Mouse (Mus musculus): ENCODE results near the gene Tulp3. TPM values are rescaled to one million over a fixed set of nuclear protein-coding genes. Genes with fewer than 3 reads are reported as not detected.
"Not testable (repeated sequence)": the region's sequence is repeated elsewhere in the genome, so short reads cannot be mapped to it uniquely, and the experiment has no call there.

Gene Tulp3
- total RNA-seq (2021): 1 to 10 TPM; 5.6 to 6.1 TPM
- long read RNA-seq, experiment 1, partial matches to known transcripts: 0 of 1 reads
- long read RNA-seq, experiment 1, other reads (novel, unspliced or antisense): 0 of 1 reads
- long read RNA-seq, experiment 2, partial matches to known transcripts: 0 of 1 reads
- long read RNA-seq, experiment 2, other reads (novel, unspliced or antisense): 1 of 1 reads

DNA sequence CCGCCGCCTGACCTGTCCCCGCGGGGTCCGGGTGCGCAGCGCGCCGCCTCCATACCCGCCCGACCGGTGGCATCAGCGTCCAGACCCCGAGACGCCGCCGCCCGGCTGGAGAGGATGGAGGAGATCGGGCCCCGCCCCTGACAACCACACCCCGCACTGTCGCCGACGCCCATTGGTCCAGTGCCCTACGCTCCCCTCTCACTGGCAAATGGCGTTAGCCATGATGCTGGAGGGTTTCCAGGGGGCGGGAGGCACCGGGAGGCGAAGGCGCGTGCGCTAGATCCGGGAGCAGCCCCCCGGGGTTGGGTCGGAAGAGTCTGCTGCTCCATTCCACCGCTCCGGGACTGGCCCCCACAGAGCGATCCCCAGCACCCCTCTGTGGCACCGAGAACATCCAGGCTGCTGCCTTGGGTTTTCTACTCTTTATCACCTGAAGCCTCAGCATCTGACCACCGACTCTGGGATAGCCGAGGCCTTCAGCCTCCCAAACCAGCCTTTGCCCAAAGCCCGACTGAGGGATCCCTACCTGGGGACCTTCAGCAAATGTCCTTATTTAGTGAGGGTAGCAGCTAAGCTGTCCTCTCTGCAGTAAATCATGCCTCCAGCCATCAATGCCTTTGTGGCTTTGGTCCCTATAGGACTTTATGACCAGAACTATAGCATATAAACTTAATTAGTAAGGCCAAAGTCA is at the start of gene Tulp3:
Gene Tulp3 (minus strand): TSS at position 126 of the 691 bp plus-strand sequence.
- peak; percentile 97 for DNase-seq

DNA sequence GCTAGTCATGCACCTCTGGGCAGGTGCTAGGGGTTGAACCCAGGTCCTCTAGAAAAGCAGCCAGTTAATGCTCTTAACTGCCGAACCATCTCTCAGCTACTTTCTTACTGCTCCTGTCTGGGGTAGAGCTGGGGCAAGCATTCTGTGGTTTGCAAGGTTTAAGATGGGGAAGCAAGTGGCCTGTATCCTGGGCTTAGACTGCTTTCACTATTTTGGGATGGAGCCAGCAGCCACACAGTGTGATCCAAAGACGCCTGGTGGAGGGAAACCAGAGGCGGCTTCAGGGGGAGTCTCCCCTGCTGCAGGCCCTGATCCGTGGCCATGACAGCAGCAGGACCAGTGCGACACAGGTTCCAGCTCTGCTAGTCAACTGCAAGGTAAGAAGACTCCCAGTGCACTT is 49.1 kb upstream of the Tulp3 start:
- DNase-seq: no peak

DNA sequence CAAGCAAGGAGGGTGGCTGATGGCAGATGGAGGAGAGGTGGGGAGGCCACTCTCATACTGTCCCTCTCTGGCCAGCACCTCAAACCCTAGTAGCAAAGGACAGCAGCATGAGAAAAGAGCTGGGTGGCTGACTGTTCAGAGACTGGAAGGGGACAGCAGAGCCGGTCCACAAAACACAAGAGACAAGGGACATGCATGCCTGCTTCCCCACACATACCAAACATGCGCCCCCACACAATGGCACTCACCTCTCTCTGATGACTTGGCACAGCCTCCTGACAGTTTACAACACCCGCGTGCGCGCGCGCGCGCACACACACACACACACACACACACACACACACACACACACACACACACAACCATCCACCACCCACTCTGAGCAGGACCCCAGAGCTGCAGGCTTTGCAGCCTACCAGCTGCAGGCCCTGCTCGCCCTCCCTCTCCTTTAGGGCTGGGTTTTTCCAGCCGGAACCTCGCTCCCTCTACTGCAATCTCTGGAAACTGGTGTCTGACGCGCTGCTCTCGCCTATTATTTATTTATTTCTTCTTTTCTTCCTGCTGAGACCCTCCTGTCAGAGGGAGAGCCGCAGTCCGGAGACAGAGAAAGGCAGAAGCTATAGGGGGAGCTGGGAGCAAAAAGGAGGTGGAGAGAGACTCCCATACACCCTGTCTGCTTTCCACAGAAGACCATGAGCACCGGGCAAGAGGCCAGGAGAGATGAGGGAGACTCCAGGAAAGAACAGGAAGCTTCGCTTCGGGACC is 44.0 kb upstream of the Tulp3 start:
- peak in 1 of 2 experiments; percentile 20 for DNase-seq

- DNase-seq: no peak
These were observed 43.3 kb upstream of the Tulp3 start, which contains the start of gene Nrip2 for GRCm38 (mm10) chr6:128398996-128399395. Gene Nrip2, plus strand, starts transcription at chr6:128399296.

- DNase-seq: no peak
These were observed 42.1 kb upstream of the Tulp3 start for GRCm38 (mm10) chr6:128397574-128398261.

GRCm38 (mm10) chr6:128390683-128391082 is 35.0 kb upstream of the Tulp3 start:
- DNase-seq: no peak

GRCm38 (mm10) chr6:128389185-128389584 is 33.5 kb upstream of the Tulp3 start:
- DNase-seq: no peak

GRCm38 (mm10) chr6:128385026-128385425 is 29.4 kb upstream of the Tulp3 start:
- no peak for DNase-seq

- no peak for DNase-seq
These were observed 28.1 kb upstream of the Tulp3 start for GRCm38 (mm10) chr6:128383752-128384151.

- no peak for DNase-seq
These were observed 25.6 kb upstream of the Tulp3 start for GRCm38 (mm10) chr6:128381254-128381653.

DNA sequence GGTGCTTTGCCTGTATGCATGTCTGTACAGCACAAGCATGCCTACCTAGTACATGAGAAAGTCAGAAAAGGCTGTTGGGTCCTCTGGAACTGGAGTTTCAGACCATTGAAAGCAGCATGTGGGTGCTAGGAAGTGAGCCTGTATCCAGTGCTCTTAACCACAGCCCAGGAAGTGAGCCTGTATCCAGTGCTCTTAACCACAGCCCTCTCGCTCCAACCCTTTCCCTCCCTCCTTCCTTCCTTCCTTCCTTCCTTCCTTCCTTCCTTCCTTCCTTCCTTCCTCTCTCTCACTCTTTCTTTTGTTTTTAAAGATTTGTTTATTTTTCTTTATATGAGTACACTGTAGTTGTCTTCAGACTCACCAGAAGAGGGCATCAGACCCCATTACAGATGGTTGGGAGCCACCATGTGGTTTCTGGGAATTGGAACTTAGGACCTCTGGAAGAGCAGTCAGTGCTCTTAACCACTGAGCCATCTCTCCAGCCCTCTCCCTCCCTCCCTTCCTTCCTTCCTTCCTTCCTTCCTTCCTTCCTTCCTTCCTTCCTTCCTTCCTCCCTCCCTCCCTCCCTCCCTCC is 25.0 kb upstream of the Tulp3 start:
- DNase-seq: not testable (repeated sequence)

GRCm38 (mm10) chr6:128379636-128380035 is 24.0 kb upstream of the Tulp3 start:
- no peak for DNase-seq

GRCm38 (mm10) chr6:128376371-128377085 is 20.9 kb upstream of the Tulp3 start:
- no peak for DNase-seq

DNA sequence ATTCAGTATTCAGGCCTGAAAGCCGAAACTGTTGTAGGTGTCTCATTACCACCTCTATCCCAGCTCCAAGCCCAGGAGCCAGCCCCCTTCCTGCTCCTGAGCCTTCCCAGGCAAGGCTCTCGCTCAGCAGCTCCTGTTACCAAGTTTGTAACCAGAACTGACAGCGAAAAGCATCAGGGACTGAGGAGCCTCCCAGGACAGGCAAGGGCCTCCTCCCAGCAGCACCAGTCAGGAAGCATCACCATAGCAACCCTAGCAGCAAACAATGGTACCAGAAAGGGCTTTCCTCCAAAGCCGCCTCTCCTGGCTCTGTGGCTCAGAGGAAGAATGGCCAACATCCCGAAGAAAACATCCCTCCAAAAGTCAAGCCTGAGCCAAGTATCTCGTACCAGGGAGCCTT is 19.5 kb upstream of the Tulp3 start, which contains the start of the genes Tex52 and Gm44596:
Gene Tex52 (plus strand): TSS at position 265 of the 400 bp plus-strand sequence.
Gene Gm44596 (plus strand): TSS at position 312 of the 400 bp plus-strand sequence.
- DNase-seq: peak; percentile 40 to 71

- DNase-seq: no peak
These were observed 14.4 kb upstream of the Tulp3 start for GRCm38 (mm10) chr6:128370040-128370439.

- DNase-seq: no peak
These were observed 10.8 kb upstream of the Tulp3 start for GRCm38 (mm10) chr6:128366466-128366865.

- DNase-seq: no peak
These were observed 9.1 kb upstream of the Tulp3 start for GRCm38 (mm10) chr6:128364721-128365120.

DNA sequence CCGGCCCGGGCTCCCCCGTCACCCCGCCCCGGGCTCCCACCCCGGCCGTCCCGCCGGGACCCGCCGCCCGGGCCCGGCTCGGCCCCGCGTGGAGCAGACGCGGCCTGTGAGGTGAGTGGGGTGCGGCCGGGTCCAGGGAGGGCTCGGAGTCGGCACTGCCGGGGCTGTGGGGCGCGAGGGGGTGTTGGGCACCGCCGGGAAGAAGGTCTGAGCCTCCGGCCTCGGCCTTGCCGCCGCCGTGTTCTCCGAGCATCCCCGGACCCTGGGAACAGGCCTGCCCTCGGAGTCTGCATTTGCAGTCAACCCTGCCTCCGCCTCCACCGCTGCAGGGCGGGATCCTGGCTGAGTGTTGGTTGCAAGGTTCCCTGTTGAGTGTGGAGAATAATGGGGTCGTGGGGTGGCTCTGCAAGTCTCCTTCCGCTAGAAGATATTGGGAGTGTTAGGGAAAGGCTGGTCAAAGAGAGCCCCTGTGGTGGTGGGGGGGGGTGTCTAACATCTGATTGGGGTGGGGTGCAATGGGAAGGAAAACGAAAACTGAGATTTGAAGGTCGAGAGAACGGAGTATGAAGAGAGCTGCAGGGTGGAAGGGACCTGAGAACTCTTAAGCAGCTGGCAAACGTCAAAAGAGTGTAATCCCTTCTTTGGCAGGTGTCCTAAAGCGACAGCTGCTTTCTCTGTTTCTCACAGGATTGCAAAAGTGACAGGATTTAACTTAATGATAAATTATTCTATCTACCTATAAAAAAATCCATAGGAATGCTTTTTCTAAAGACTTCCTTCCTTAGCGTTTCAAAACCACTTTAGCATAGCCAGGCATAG is 7.6 kb upstream of the Tulp3 start:
- DNase-seq: no peak

GRCm38 (mm10) chr6:128362381-128363006 is 6.8 kb upstream of the Tulp3 start, which contains the start of the genes Rhno1 and Foxm1:
Gene Rhno1, minus strand, starts transcription at chr6:128362911.
Gene Foxm1, plus strand, starts transcription at chr6:128362967.
- DNase-seq: peak; percentile 89 to 90

DNA sequence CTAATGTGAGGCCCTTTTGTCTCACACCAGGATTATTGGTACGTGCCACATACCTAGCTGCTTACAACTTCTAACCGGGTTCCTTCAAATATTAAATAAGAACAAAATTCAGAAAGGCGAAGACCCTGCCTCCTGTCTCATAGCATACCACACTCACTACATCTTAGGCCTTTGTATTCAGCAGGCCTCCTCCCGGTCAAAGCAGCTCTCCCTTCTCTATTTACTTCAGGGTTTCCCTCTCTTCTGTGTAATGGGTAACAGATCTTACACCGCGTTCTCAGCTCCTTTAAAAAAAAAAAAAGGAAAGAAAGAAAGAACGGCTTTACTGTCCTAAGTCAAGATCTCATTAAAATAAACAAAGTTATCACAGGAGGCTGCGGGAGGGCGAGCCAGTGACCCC is 6.2 kb upstream of the Tulp3 start:
- DNase-seq: no peak
